Mouse (Mus musculus): ENCODE results near the gene Ap3m1.

DNA sequence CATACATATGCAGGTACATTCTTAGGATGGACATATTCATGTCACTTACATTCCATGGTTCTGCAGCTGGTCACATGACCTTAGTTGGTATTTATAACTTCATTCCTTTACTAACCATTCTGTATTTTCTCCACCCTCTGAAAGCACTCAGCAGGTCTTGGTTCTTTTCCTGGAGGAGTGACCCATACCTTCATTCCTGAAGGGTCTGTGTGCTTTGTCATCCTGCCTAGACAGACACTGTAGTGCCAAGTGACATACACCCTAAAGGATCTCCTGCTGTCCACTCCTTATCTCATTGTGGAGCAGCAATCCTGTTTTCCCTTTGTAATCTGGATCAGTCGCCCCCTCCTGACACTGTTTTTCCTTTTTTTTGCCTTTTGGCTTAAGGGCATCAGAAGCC is 30.5 kb upstream of the Ap3m1 start:
- TF ChIP-seq POU5F1 (IDR thresholded peaks at IDR 0.05; ENCODE audit: borderline replicate concordance, low read length): no peak
- no peak for TF ChIP-seq CTCF (conservative IDR thresholded peaks at IDR 0.05; ENCODE audit: low read length)
- no peak for TF ChIP-seq NANOG (IDR thresholded peaks at IDR 0.05; ENCODE audit: borderline replicate concordance, low read length)

Data from E14TG2a.4 (cell line).